Mouse (Mus musculus) hindbrain, postnatal 0 days (tissue): ENCODE measurements at regions not wholly inside any gene's neighbourhood (a gene's known extent, or its start where the extent isn't known, plus 50 kb on each side); places are given as distances from the start of the nearest gene placed in this dataset.

Source experiments
- ATAC-seq: fragments of 200-750 bp; cut with Nextera tagmentation; 2 replicates; pipeline ENCODE4 v1.8.0; 2017; ENCODE audit warnings: mild to moderate bottlenecking, moderate TSS enrichment, moderate library complexity
- DNase-seq: peaks from one replicate; pipeline ENCODE4 v3.0.0-alpha.2; 2015; ENCODE audit warnings: low spot score
- H3K27ac ChIP-seq: fragments of 300-500 bp; sonication (generic); 2 replicates; pipeline ENCODE4 v1.5.1; 2014; ENCODE audit warnings: mild to moderate bottlenecking
- H3K27me3 ChIP-seq: fragments of 300-500 bp; sonication (generic); 2 replicates; pipeline ENCODE4 v1.6.1; 2014; ENCODE audit warnings: low read length, mixed read lengths; ENCODE audit not compliant: insufficient read depth
- H3K36me3 ChIP-seq: fragments of 300-500 bp; sonication (generic); 2 replicates; pipeline ENCODE4 v1.6.1; 2014; ENCODE audit warnings: low read length, mixed read lengths; ENCODE audit not compliant: insufficient read depth
- H3K4me1 ChIP-seq: fragments of 300-500 bp; sonication (generic); 2 replicates; pipeline ENCODE4 v1.6.1; 2014; ENCODE audit warnings: antibody characterized with exemption, low read length, mixed read lengths; ENCODE audit not compliant: insufficient read depth
- H3K4me2 ChIP-seq: fragments of 300-500 bp; sonication (generic); 2 replicates; pipeline ENCODE4 v1.6.1; 2014; ENCODE audit warnings: low read depth, mild to moderate bottlenecking, low read length, moderate library complexity, mixed read lengths
- H3K4me3 ChIP-seq: fragments of 300-500 bp; sonication (generic); 2 replicates; pipeline ENCODE4 v1.5.1; 2014; ENCODE audit warnings: low read length
- H3K9ac ChIP-seq: fragments of 300-500 bp; sonication (generic); replicated peaks from 2 replicates; pipeline ENCODE4 v1.6.1; 2014; ENCODE audit warnings: mild to moderate bottlenecking, low read length, moderate library complexity, mixed read lengths
- H3K9me3 ChIP-seq: fragments of 300-500 bp; sonication (generic); 2 replicates; pipeline ENCODE4 v1.6.1; 2016; ENCODE audit warnings: low read length, mixed read lengths
- CTCF ChIP-seq: IDR thresholded peaks from 2 replicates; pipeline ENCODE4 v1.5.1; 2016; ENCODE audit warnings: antibody characterized with exemption, control low read depth, low read depth
- WGBS: fragments of 180-500 bp; shearing (Covaris S2); extraction: QIAGEN DNeasy Blood & Tissue Kit; methylation state at CpG from one replicate; pipeline ENCODE4 v1.1.7; 2014; 5-methylcytosine and 5-hydroxymethylcytosine counted together

- DNase-seq (no peak), ATAC-seq (no peak)
- Histone ChIP-seq H3K36me3 (no peaks in the 10 kb centered on the region), H3K4me1 (no peaks in the 10 kb centered on the region), H3K9me3 (no peaks in the 10 kb centered on the region), H3K4me2 (no peak overlapping the region), H3K27ac (no peak overlapping the region), H3K27me3 (no peaks in the 10 kb centered on the region), H3K9ac (no peak overlapping the region), H3K4me3 (no peak overlapping the region)
- TF ChIP-seq CTCF = no peak
- WGBS = 91% methylated on average over 5 of the region's 5 CpGs
These were observed 50.9 kb upstream of the Vcam1 start for GRCm38 (mm10) chr3:116180341-116180885.
